Mouse (Mus musculus): ENCODE measurements around the gene Gas2.

Gas2 gene

GRCm38 (mm10) chr7:51972252-51972855, 110.5 kb downstream of the Gas2 start:
- DNase-seq, result peak; percentile 27

- DNase-seq, result no peak
These were observed 111.3 kb downstream of the Gas2 start for GRCm38 (mm10) chr7:51973091-51973490.

GRCm38 (mm10) chr7:51973526-51973925, 111.7 kb downstream of the Gas2 start:
- no peak for DNase-seq

- no peak for DNase-seq
These were observed 113.4 kb downstream of the Gas2 start for GRCm38 (mm10) chr7:51975181-51975580.

GRCm38 (mm10) chr7:51979271-51979670, 117.5 kb downstream of the Gas2 start:
- no peak for DNase-seq

GRCm38 (mm10) chr7:51982303-51982702, 120.5 kb downstream of the Gas2 start:
- DNase-seq, result no peak

- no peak for DNase-seq
These were observed 123.9 kb downstream of the Gas2 start for GRCm38 (mm10) chr7:51985763-51986162.

GRCm38 (mm10) chr7:51986909-51987308, 125.1 kb downstream of the Gas2 start:
- no peak for DNase-seq

GRCm38 (mm10) chr7:51991020-51991419, 129.2 kb downstream of the Gas2 start:
- no peak for DNase-seq

- DNase-seq, result peak; percentile 95
These were observed 143.9 kb downstream of the Gas2 start, which contains the start of gene Svip for GRCm38 (mm10) chr7:52005511-52006295. Gene Svip (minus strand): TSS chr7:52006018.

- no peak for DNase-seq
These were observed 144.4 kb downstream of the Gas2 start for GRCm38 (mm10) chr7:52006296-52006630.

GRCm38 (mm10) chr7:52007138-52007537, 145.3 kb downstream of the Gas2 start:
- DNase-seq, result no peak

GRCm38 (mm10) chr7:52013457-52013856, 151.6 kb downstream of the Gas2 start:
- DNase-seq, result no peak

- DNase-seq, result no peak
These were observed 153.4 kb downstream of the Gas2 start for GRCm38 (mm10) chr7:52015180-52015579.

GRCm38 (mm10) chr7:52015628-52016027, 153.8 kb downstream of the Gas2 start, which contains the start of gene 1700015G11Rik:
Gene 1700015G11Rik (minus strand): TSS chr7:52015728.
- no peak for DNase-seq

GRCm38 (mm10) chr7:52022039-52022438, 160.2 kb downstream of the Gas2 start:
- no peak for DNase-seq

- no peak for DNase-seq
These were observed 162.3 kb downstream of the Gas2 start for GRCm38 (mm10) chr7:52024050-52024626.

- DNase-seq, result no peak
These were observed 176.1 kb downstream of the Gas2 start for GRCm38 (mm10) chr7:52037600-52038582.

Measured in kidney, adult 18-20 months (tissue).